Mouse (Mus musculus): Measurements from ENCODE around the gene Anapc15.

DNA sequence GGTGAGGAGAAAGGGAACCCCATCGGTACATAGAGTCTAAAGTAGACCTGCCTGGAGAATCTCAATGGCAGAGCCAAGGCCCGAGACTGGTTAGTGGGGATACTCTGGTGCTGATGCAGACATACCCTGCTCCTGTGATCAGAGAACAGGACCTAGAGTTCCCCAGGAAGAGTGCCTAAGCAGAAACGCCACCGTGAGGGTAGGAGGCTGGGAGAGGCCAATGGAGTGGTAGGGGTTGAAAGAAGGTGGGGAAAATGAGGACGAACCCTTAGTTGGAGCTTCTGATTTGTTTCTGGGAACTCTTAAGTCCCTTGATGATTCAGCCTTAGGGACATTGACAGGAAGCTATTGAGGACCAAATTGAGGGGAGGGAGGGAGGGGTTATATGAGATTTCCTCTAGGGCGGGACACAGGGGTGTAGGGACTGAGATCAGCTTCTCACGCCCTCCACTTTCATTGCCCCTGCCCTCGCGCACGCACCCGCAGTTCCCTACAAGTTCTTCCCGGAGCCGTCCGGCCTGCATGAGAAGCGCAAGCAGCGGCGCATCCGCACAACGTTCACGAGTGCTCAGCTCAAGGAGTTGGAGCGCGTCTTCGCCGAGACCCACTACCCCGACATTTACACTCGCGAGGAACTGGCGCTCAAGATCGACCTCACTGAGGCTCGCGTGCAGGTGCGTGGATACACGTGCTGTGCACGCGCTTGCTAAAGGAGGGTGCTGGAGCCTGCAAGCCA lies 43.1 kb upstream of the Anapc15 start:
- TF ChIP-seq ZNF384 (IDR thresholded peaks at IDR 0.05; ENCODE audit: low read depth, low read length) (no peak), CHD2 (IDR thresholded peaks at IDR 0.05; ENCODE audit: low read depth, low read length) (no peak), MAFK (IDR thresholded peaks at IDR 0.05; ENCODE audit: insufficient read depth, low read depth, low read length) (no peak), HCFC1 (IDR thresholded peaks at IDR 0.05; ENCODE audit: borderline replicate concordance, insufficient read depth, low read length) (no peak), ZC3H11A (IDR thresholded peaks at IDR 0.05; ENCODE audit: borderline replicate concordance, low read depth, low read length) (no peak)
